Mouse (Mus musculus) left cerebral cortex, adult 2 months (tissue): ENCODE results near the gene Zic1. TPM values are rescaled to one million over a fixed set of nuclear protein-coding genes. Genes with fewer than 3 reads are reported as not detected.

Experiments used
- DNase-seq, 2 experiments: peaks; one replicate each; pipeline ENCODE4 v3.0.0; 2021 to 2022; ENCODE audit warnings: low spot score in 2 of 2, mixed read lengths in 1 of 2; ENCODE audit errors: extremely low spot score in 1 of 2
- H3K27ac ChIP-seq: fragments of 200-600 bp; 2 replicates; pipeline ENCODE4 v1.8.1; 2022
- H3K4me3 ChIP-seq: fragments of 200-600 bp; 2 replicates; pipeline ENCODE4 v1.8.1; 2022
- CTCF ChIP-seq: fragments of 200-600 bp; IDR thresholded peaks from 2 replicates; pipeline ENCODE4 v1.8.1; 2022; ENCODE audit warnings: antibody characterized with exemption, mild to moderate bottlenecking, moderate library complexity
- intact Hi-C: fragments of 180-260 bp; cut with DNase I; formaldehyde crosslinking; loops from one replicate; pipeline ENCODE4 v1.15.1; 2025
- total RNA-seq, 2 experiments: library from RNA; stranded (reverse); gene quantifications; 2 replicates each; pipeline ENCODE4 v1.2.3; 2021

Zic1 gene
- total RNA-seq, 2 experiments from 2014 or later: 15.8 to 16.0 TPM

- TF ChIP-seq CTCF: no peak
- Histone ChIP-seq H3K27ac (no peak overlapping the region), H3K4me3 (no peak overlapping the region)
- DNase-seq: no peak
- intact Hi-C loops: no loop called here
Measured at GRCm38 (mm10) chr9:91373811-91374575, 8.4 kb upstream of the Zic1 start.

DNA sequence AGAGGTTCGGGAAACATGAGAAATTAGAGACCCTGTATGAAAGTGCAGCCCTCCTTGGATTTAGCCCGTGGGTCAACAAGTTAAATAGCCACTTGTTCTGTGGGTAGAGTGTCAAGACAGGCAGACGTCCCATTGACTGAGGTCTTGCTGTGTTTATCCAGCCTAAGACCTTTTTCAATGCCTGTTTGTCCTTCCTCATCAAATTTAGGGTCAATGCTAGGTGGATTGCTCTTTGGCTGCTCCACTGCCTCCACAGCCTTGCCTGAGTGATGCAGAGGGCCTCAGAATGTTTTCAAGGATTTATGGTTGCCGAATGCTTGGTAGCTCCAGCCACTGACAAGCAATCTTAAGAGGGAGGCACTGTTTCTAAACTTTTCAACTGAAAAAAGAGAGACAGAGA, 6.0 kb upstream of the Zic1 start:
- no peak for TF ChIP-seq CTCF
- intact Hi-C loops: no loop called here
- no peak overlapping the region for H3K4me3 ChIP-seq
- H3K27ac ChIP-seq: no peak overlapping the region
- no peak for DNase-seq

DNA sequence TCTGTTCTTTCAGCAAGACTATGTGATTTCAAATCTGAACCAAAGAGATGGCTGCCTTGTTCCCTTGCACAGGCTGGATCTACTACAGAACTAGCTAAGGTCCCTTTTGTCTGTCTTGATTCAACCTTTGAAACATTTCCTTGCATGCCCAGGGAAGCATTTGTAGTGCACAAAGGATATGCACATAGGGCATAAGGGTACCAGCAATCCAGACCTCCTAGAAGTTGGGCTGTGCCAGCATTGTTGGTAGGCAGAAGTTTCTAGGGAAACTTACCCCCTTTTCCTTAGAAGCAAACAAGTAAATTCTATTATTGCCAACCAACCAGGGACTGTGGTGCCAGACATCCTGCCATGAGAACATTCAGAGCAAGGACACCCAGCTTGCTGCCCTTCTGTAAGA, 5.4 kb upstream of the Zic1 start:
- intact Hi-C loops: no loop called here
- Histone ChIP-seq H3K4me3 (no peak overlapping the region), H3K27ac (no peak overlapping the region)
- TF ChIP-seq CTCF: no peak
- DNase-seq: no peak

DNA sequence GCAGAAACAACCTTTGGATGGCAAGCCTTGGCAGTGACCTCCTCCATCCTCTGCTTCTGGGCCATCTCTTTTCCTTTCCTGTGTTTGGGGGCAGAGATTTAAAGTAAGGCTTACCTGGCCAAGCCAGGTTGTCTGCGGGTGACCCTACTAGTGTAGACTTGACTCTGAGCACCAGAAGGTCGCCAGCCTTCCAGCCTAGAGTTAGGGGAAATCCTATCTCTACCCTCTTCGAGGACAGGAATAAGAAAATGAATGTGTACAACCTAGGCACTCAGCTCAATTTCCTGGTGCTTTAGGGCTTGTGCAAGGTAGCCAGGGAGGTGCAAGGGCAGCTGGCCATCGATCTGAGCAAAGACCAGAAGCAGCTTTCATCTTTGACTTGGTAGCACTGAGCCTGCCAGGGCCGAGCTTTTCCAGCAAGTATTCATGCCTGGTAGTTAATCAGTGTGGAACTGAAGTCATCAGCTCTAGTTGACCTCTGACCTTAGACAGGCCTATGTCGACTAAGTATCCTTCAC, 4.6 kb upstream of the Zic1 start:
- Histone ChIP-seq H3K27ac (no peak overlapping the region), H3K4me3 (no peak overlapping the region)
- intact Hi-C loops: no loop called here
- DNase-seq: no peak
- TF ChIP-seq CTCF: no peak

DNA sequence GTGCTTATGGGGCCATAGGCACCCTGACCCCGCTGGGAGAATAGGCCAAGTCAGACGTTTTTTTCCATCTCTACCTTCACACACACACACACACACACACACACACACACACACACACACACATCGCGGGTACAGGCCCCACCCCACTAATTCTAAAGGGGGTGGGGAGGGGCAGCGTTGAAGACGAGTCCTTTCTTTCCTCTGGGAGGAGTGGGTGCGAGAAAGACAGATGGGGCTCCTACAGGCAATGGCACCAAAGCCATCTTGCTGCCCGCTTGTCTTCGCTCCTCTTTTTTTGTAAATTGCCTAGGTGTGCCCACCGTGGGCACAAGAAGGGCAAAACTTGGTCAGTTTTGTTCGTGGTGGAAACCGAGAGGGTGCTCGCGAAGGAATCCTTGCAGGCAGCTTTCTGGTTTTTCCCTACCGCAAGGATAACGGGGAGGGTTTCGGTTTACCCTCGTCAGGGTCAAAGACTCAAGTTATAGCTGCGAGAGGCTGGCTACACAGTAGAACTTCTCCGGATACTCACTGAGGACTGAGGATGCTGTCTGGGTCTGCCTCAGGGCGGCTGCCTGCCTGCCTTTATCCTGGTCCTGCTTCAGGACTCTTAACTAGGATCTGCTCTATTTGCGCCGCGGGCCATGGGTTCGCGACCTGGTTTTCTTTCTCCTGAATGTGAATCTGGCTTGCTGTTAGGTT, 3.8 kb upstream of the Zic1 start:
- DNase-seq: no peak
- Histone ChIP-seq H3K4me3 (no peak overlapping the region), H3K27ac (peak overlapping the region; percentile 59; the same call in 1 of the 2 replicates)
- TF ChIP-seq CTCF: no peak
- intact Hi-C loops: no loop called here

DNA sequence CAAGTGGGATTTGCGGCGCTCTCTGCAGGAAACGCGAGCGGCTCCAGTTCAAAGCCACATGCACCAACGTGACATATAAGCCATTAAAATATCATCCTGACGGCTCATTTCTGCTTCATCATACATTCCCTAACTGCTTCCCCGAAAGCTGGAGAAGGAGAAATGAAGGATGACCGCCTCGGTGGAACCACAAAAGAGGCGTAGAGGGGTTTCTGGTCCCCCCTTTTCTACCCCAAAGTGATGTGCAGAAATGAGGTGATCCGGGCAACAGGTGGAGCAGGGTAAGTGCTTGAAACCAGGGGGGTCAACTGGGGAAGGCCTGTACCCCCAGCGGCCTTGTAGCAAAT, 3.3 kb upstream of the Zic1 start:
- intact Hi-C loops: no loop called here
- DNase-seq: no peak
- Histone ChIP-seq H3K27ac (no peak overlapping the region), H3K4me3 (no peak overlapping the region)
- TF ChIP-seq CTCF: no peak

DNA sequence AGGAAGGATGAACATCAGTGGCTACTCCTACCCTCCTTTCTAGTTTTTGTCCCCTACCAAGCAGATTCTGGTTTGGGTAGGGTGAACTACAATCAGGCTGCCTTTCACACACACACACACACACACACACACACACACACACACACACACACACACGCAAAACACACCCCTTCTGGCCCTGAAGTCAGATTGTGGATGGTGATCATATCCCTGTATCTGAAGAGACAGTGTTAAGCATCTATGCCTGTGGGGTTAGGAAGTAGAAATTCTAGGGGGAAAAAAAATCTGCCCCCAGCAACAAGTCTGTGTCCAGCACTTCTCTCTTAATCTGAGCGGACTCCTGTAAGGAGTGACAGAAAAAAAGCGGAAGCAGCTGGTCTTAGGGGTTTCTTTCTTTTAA, 2.5 kb upstream of the Zic1 start:
- intact Hi-C loops: no loop called here
- Histone ChIP-seq H3K27ac (no peak overlapping the region), H3K4me3 (no peak overlapping the region)
- DNase-seq: no peak
- TF ChIP-seq CTCF: no peak

- H3K4me3 ChIP-seq: peak overlapping the region; percentile 0; the same call in 1 of the 2 replicates
- H3K27ac ChIP-seq: peak overlapping the region; percentile 36; the same call in 1 of the 2 replicates
- intact Hi-C loops: no loop called here
- TF ChIP-seq CTCF: no peak
- DNase-seq: no peak
Measured at GRCm38 (mm10) chr9:91366999-91367811, 1.6 kb upstream of the Zic1 start.

DNA sequence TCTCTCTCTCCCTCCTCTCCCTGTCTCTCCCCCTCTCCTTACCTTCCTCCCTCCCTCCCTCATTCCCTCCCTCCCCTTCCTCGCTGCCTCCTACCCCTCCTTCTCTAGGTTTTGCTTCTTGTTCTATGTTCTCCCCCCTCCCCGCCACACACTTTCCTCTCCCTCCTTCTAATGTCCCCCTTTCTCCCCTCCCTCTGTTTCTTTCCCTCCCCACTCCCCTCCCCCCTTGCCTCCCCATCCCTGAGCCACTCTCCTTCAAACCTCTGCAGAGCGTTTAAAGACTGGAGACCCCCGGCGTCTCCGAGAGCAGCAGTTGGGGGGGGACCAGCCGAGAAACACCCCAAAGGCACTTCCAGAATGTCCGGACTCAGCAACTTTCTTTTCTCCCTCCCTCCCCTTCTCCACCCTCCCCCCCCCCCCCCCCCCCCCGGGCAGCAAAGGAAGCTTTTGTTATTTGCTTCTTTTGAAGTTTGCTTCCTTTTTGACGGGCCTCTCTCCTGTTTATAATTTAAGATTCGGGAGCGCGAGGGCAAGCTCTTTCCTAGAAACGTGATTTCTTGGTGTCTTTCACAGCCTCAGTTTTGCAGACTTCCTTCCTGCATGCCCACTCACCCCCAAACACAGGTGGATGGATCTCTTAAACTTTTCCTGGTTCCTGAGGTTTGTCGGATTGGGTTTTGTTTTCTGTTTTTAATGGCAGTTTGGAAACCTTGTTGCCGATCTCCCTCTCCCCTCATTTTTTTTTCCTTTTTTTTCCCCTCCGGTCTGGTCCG, 802 bp upstream of the Zic1 start:
- H3K27ac ChIP-seq: peak overlapping the region; percentile 36; the same call in 1 of the 2 replicates
- TF ChIP-seq CTCF: no peak
- H3K4me3 ChIP-seq: no peak overlapping the region; the same call in 1 of the 2 replicates
- intact Hi-C loops: no loop called here
- no peak for DNase-seq

GRCm38 (mm10) chr9:91364971-91365501, 574 bp downstream of the Zic1 start:
- Histone ChIP-seq H3K4me3 (peak overlapping the region; percentile 29), H3K27ac (no peak overlapping the region)
- TF ChIP-seq CTCF: no peak; the same call in 1 of the 2 replicates
- intact Hi-C loops: loop anchor here (5.0 kb wide), 1 partner anchor 233 kb away; no protein-coding TSS in a partner anchor
- no peak for DNase-seq
